Mouse (Mus musculus): Measurements from ENCODE around the gene Gm1527. TPM values are rescaled to one million over a fixed set of nuclear protein-coding genes. Genes with fewer than 3 reads are reported as not detected.

The Gm1527 gene
- polyA plus RNA-seq, 1 experiment from 2014 or later: not detected

Other genes starting within 250 kb of the Gm1527 start
- 0.11 and 0.91 TPM in 2 replicates for gene Slc2a2, start 194.7 kb upstream of the Gm1527 start, polyA plus RNA-seq (2014; fragmentation: Nextera tagmentation; extraction: Ambion mirVana)
- gene Eif5a2, start 111.3 kb upstream of the Gm1527 start, polyA plus RNA-seq (2014; fragmentation: Nextera tagmentation; extraction: Ambion mirVana): 7.0 and 8.3 TPM in 2 replicates
- 513 and 539 TPM in 2 replicates for gene Rpl22l1, start 87.2 kb upstream of the Gm1527 start, polyA plus RNA-seq (2014; fragmentation: Nextera tagmentation; extraction: Ambion mirVana)
- gene Egfem1, start 189.4 kb downstream of the Gm1527 start, polyA plus RNA-seq (2014; fragmentation: Nextera tagmentation; extraction: Ambion mirVana): 0.48 and 0.99 TPM in 2 replicates

All from intestine, embryonic 14.5 days (tissue).